Mouse (Mus musculus): ENCODE results near the gene Gal3st1.

GRCm38 (mm10) chr11:4027066-4027465, 43.6 kb downstream of the Gal3st1 start:
- TF ChIP-seq CTCF (IDR thresholded peaks at IDR 0.05; ENCODE audit: low read depth, low read length) (no peak), TAL1 (conservative IDR thresholded peaks at IDR 0.05; ENCODE audit: low read depth, low read length) (no peak), POLR2AphosphoS5 (IDR thresholded peaks at IDR 0.05; ENCODE audit: insufficient replicate concordance, low read depth, low read length) (no peak), GATA2 (IDR thresholded peaks at IDR 0.05; ENCODE audit: borderline replicate concordance, low read depth, low read length) (no peak), GATA1 (IDR thresholded peaks at IDR 0.05; ENCODE audit: borderline replicate concordance, low read length) (no peak)

Data from G1E (cell line).